Mouse (Mus musculus) urinary bladder, adult 18-20 months (tissue): Measurements from ENCODE around the gene Tmem219.
A peak's percentile ranks its signal among the peaks of the same experiment; 100 is the strongest.

Source experiments
- DNase-seq, 2 experiments: peaks; one replicate each; pipeline ENCODE4 v3.0.0; 2022; ENCODE audit warnings: low spot score in 2 of 2, mixed read lengths in 2 of 2

Gene Tmem219

DNA sequence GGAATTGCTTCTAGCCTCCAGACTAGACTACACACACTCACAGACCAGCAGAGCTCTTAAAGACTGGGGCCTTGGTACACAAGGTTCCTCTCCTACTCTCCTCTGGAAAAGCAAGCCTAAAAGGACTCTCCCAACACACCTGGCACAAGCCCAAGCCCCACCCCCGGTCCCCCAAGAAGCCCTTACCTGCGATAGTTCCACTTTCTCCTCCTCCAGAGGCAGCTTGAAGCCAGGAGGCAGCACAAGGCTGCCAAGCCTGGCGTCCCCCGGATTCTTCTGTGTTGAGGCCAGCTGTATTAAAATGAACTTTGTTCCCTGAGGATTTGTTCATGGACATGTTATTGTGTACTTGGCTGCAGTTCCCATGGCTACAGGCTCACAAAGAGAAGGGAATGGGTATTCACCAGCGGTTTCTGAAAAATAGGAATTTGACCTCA is at the start of gene Tmem219:
TSS of gene Tmem219 (minus strand) at position 294 of the 437 bp plus-strand sequence.
- no peak for DNase-seq

DNA sequence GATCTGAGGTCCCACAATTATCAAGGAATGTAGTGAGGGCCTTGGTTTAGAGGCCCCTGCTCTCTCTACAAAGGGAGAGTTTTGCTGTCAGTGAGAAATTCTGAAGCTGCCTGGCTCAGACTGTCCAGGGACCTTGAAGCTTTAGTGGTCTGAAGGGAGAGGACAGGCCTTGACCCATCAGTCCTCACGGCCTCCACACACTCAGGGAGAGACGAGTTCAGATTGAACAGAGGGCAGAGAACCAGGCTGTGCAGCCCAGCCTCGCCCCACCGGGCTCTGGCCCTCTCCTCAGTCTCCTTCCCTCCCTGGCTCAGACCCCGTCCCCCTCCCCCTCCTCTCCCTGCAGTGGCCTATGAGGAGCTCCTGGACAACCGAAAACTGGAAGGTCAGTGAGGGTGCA is 44.6 kb upstream of the Tmem219 start:
- no peak for DNase-seq

DNA sequence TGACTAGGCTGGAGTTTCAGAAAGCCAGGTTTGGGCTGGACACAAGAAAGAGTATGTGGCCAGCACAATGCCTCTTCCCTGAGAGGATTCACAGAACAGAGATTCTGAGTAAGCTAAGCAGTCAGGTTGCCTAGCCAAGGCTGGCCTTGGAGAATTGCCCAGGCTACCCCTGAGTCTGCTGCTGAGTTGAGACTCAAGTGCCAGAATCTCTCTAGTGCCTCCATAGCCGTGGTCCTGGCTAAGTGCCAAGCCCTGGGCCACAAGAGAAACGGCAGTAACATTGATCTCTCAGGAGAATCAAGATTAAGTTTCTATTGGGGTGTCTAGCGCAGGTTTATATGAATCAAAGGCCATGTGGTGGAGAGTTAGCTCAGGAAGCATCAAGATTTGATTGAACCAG is 42.9 kb upstream of the Tmem219 start:
- DNase-seq, result no peak

DNA sequence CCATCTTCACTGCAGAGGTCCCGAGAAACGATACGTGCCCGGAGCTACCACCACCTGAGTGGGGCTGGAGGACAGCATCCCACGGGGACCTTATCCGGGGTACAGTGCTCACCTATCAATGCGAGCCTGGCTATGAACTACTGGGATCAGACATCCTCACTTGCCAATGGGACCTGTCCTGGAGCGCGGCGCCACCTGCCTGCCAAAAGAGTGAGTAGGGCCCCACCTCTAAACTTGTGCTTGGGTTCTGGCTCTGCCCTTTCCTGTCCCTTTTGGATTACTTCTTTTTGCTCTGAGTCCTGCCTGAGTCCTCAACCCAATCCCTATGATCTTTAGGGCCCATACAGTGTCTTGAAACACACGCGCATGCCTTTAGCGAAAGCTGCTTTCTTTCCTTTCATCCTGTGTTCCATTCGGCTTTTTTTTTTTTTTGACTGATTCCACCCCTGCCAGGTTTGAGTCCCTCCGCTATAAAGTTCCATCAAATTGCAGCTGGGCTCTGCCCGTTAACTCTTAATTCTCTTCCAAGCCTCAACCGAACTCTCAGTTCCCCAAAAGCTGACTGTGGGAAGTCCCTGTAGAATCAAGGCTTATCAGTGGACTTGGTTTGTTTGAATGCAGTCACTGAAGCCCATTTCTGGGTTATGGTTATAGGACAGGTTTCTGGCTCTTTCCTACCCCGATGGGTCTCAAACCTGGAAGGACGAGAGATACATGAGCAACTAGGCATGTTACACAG is 41.0 kb upstream of the Tmem219 start:
- peak; percentile 13 to 25 for DNase-seq

DNA sequence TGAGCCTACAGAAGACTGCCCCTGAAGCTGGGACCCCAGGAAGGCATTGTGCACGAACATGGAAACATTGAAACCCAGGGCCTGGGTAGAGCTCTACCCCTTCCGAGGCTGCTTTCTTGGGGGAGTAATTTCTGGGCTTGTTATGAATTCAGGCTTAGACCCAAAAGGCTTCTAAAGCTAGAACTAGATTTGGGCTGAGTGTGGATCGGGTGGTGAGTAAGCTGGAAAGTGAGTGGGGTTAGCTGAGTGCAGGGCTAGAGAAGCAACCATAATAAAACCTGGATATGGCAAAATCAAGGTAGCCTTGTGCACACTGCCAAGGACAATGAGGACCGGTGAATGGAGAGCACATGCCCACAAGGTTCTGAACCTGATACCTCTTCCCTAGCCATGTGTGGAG is 39.2 kb upstream of the Tmem219 start:
- no peak for DNase-seq

DNA sequence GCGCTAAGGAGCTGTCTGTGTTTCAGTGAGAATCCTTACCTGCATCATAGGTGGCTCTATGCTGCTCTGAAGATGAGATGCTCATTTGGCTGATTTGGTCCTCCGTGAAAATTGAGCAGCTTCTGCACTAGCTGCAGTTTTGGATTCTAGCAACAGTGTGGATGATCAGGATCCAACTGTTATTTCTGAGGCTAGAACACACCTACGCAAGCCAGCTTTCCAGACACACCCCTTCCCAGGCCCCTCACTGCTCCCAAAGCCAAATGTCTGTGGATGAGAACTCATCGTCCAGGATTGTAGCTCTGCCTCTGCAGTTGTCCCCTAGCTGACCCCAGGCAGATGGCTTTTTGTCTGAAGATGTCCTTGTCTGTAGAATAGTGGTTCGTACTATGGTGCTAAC is 38.4 kb upstream of the Tmem219 start:
- no peak for DNase-seq

DNA sequence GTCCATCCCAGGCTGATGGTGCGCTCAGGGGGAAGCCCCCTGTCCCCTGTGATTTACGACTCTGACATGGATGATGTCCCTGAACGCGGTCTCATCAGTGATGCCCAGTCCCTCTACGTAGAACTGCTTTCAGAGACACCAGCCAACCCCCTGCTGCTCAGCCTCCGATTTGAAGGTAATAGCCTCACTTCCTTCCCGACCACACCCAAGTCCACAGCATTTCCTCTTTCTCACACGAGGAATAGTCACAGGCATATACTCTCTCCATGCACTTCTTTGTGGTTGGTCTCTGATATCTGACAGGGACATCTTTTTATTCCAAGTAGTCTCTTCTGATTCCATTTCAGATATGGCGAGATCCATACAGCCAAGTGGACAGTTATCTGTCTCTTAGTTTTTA is 37.1 kb upstream of the Tmem219 start:
- no peak for DNase-seq

DNA sequence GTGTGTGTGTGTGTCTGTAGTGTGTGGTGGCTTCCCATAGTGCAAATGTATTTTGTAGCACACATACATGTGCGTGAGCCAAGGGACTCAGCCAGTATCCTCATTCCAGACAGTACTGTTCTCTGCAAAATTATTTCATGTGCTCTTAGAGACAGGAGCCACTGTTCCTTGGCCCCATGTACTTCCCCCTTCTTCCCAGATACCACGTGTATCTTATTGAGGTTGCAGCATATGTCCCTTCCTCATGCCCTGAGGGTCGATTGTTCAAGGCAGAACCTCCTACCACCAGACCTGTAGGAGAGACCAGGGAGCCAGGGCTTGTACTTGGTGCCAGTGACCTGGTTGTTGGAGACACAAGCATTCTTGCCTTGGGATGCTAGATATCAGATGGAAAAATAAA is 32.4 kb upstream of the Tmem219 start:
- DNase-seq, result no peak

DNA sequence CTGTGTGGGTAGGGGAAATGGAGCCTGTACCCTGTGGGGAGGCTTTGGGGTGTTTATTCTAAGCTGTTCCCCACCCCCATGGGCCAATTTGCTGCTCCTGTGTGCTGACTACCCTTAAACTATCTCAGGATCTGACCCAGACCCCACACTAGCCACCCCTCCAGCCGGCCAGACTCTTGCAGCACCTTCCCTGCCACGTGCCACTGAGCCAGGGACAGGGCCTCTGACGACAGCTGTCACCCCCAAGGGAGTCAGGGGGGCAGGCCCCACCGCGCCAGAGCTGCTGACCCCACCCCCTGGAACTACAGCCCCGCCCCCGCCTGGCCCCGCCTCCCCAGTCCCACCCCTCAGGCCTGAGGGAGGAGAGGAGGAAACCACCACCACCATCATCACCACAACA is 29.9 kb upstream of the Tmem219 start:
- DNase-seq, result no peak

DNA sequence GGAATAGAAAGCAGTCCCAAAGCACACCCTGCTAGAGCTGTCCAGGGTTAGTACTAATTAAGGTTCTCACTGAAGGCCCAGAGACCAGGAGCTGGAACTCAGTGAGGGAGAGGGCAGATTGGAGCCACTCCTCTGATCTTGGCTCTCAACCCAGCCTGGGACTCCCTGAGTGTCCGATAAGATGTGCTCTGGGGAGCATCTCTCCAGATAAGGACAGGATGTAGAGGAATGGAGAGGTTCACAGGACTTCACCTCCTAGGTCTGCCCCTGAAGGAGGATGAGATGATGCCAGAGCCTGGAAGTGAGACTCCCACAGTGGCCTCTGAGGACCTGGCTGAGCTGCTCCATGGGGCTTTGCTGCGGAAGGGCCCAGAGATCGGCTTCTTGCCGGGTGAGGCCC is 29.0 kb upstream of the Tmem219 start:
- no peak for DNase-seq

DNA sequence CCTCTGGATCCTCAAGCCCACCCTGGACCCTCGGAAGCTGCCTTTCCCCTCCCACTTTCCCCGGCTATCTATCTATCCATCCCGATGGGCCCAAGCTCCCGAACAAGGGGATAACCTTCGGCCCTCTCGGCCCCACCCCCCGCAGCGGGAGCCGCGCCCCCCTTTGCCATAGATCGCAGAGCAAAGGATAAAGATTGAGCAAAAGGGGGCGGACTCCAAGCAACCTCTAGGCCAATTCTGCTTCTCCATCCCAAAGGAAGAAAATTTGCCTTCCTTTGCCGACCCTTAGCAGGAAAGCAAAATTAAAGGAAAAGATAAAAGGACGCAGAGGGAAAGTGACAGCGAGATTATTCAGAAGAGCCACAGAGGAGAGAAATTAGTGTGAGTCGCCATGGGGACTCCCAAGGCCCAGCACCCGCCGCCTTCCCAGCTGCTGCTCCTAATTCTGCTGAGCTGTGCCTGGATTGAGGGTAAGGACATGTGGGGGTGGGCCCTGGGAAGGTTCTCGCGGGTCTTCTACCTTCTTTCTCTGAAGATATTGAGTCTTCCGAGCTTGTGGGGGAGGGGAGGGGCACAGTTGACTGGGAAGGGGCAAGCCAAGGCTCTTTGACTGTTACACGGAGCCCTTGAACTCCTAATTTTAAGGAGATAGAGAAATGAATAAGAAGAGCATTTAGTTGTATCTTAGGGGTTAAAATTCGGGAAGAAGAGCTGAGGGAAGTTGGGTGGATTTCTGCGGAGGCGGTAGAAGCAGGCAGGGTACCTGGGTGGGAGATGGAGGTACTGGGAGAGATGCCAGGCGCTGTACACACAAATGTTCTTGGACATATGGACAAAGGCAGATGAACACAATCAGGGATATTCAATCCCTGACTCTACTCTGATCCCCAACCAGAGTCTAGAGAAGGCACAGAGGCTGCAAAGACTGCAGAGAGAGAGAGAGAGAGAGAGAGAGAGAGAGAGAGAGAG is 28.2 kb upstream of the Tmem219 start:
- no peak for DNase-seq

DNA sequence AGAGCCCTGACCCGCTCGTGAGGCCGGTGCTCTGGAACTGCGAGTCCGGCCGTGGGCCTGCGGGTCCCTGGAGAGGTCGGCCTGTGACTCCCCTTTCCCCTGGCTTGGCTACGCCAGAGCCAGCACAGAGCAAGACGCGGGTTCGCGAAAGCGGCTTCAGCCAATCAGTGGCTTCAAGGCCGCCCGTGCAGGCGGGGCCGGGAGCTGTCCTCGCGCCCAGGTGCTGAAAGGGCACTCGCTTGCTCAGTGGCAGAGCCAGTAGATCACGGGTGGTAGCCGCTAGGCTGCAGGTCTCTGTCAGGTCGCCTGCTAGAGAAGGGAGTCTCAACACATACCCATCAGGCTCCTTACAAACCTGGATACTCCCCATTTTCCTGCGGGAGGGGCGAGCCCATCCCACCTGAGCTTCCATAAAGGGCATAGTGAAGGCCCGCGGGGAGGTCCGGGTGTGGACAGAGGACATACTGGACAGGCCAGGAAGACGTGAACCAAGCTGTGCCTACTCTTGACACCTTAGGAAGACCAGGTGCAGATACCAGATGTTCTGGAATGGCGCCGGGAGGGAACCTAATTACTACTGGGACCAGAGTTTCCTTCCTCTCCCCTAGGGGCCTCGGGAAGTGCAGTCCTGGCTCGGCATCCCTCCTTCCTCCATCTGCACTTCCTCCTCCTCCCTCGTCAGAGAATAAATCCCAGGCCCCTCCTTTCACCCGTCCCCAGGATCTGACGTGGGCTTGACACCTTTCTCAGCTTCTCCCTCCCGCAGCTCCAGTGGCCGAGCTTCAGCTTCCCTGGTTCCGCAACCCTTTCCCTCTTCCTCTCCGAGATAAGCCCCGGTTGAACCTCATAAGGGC is 27.3 kb upstream of the Tmem219 start, which contains the start of gene Sez6l2:
TSS of gene Sez6l2 (plus strand) at position 771 of the 854 bp plus-strand sequence.
- peak; percentile 60 to 88 for DNase-seq

DNA sequence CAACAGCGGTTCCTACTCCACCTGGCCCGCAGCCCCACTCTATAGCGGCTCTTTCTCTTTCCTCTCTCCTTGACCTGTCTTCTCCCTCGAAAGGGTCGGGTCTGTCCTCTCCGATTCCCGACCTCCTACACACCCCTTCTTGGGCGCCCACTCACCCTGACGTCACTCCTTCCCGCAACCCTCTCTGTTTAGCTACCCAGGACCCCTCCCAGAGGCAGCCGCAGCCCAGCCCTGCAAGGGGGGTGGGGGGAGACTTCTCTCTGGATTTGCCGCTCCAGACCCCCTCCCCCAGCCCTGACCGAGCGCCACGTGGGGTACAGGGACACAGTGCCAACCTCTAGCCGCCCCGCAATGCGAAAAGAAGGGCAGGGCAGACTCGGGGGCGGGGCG is 26.7 kb upstream of the Tmem219 start, which contains the start of gene Asphd1:
TSS of gene Asphd1 (minus strand) at position 180 of the 390 bp plus-strand sequence.
- DNase-seq, result no peak

DNA sequence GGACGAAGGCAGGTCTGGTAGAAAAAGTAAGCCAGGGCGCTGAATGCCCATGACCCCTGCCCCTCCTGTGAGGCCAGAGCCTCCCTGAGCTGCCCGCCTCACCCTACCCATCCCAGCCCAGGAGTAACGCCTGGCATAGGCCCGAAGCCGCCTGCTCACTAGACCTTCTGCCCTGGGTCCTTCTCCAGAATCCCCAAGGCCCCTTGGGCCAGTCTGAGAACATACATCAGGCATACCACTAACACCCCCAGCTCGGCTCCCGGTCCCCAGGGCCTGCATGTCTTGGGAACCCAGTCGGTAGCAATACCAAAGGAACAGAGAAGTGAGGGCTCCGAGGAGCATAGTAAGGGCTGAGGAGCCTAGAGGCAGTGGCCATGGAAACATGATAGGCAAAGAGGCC is 25.9 kb upstream of the Tmem219 start:
- DNase-seq, result no peak

DNA sequence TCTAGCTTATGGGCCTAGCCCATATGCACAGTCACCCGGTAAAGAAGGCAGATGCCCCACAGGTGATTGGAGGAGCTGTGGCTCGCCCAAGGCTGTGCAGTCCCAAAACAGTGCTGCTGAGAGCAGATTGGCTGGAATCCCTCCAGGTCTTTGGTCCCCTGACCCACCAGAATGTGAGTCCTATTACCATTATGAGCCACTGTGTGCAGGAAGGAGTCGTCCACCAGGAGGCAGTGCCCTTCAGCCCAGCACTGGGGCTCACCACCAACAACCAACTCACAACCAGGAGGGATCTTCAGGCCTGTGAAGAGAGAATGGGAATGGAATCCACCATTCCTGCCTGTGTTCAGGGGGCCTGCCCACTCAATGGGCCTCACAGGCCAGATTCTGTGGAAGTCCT is 23.8 kb upstream of the Tmem219 start:
- DNase-seq, result no peak

DNA sequence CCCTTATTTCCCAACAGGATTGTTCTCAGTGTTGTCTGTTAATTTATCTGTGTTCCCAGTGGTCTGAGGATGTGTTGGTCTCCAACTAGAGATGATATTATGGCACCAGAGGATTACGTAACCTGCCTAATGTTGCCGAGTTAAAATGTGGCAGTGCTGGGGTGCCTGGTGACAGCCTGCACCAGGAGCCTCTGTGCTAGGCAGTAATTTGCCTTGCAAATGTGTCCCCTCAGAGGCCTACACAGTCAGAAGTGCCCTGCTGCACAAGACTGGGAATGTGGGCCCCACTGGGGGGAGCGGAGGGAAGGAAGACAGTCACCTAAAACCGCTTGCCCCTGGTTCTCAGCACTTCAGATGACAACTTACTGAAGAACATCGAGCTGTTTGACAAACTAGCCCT is 19.1 kb upstream of the Tmem219 start:
- DNase-seq, result no peak

DNA sequence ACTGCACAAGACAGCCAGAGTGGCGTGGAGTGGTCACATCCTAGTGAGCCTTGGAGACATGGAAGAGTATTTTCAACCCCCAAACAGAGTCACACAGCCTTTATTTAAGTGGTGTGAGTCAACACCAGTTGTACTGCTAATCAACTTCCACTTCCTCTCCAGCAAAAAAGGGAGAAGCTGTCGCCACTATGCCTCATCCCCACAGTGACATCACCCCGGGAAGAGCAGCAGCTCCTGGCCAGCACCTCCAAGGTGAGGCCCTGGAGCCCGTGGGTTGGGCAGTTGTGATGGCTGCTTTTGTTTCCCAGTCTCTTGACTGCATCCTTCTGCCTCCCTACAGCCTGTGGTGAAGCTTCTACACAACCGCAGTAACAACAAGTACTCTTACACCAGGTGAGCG is 18.5 kb upstream of the Tmem219 start:
- no peak for DNase-seq

DNA sequence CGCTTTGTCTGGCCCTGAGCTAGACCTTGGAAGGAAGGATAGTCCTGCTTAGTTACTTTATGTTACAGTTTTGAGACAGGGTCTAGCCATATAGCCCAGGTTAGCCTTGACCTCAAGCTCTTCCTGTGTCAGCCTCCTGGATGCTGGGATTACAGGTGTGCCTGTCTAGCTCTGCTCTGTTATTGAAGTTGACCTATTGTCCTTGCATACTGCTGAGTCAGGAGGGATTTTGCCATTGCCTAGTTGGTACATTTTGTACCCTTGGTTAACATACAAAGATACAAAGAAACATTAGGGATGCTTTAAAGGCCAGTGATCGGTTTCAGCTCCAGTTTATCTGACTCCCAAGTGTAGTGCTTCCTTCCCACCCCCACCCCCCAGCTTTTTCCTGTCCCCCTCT is 9.9 kb upstream of the Tmem219 start:
- DNase-seq, result no peak

DNA sequence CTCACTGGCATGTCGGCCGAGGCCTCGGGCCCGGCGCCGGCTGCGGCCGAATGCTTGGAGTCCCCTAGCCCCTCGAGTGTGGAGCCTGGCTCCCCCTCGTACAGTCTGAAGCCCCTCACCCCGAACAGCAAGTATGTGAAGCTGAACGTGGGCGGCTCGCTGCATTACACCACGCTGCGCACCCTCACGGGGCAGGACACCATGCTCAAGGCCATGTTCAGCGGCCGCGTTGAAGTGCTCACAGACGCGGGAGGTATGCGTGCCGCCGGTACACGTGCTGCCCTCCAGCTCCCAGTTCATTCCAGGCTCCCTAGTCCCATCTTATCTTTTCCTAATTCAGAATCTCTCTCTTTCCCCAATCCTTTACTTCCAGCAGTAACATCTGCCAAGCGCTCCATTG is 6.3 kb upstream of the Tmem219 start:
- DNase-seq, result no peak

DNA sequence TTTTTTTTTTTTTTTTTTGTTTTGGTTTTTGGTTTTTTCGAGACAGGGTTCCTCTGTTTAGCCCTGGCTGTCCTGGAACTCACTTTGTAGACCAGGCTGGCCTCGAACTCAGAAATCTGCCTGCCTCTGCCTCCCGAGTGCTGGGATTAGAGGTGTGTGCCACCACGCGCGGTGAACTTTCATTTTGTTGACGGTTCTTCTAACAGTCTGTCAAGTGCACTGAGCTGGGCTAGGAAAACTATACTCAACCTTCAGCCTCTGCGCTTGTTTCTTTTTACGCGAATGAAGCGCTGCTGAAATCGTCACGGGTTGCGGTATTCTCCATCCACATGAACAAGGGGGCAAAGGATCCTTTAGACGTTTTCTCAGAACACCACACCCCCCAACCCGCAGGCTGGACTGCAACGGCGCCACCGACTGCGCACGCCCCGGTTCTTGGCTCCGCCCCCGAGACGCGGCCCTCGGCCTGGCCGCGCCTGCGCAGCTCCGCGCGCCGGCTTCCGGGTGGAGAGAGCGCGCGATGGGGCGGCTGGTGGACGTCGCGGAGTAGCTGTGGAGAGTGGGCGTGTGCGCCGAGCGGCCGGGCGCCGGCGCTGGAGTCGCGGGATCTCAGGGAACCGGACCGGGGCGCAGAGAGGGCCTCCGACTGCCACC is 5.8 kb upstream of the Tmem219 start, which contains the start of gene Kctd13:
TSS of gene Kctd13 (plus strand) at position 496 of the 654 bp plus-strand sequence.
- peak; percentile 90 for DNase-seq

DNA sequence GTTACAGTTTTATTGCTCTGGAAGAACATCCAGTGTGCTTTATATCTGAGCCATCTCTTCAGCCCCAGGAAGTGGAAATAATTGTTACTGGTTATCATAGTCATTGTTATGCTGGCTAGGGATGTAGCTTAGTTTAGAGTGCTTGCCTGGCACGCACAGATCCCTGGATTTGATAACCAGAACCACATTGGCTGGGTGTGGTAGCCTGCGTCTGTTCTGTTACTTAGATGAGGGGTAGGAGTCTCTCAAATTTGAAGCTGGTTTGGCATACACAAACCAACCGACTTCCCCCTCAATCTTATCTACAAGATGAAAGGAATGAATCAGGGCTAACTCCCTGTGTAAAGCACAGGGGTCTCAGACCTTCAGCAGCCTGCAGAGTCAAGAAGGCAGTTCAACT is 3.6 kb upstream of the Tmem219 start:
- DNase-seq, result no peak
